ENCODE assay signal across 24 mouse cellular contexts in genomic region chr6:49026496-49026895, GRCm38 (mm10). TPM values are rescaled to one million over a fixed set of nuclear protein-coding genes. Genes with fewer than 3 reads are reported as not detected.
DNase-seq lines count a peak whose midpoint lies in the region; ATAC-seq and TF ChIP-seq lines count a peak whose summit lies in the region.
"Had no signal": no experiment of that assay in that cellular context is flagged by ENCODE, and none has a peak within 500 bp of the region (broad histone marks: within the 10 kb centered on the region; RNA-seq: fewer than 3 reads in every experiment).

No protein-coding gene starts in this region.

- no peaks in the 10 kb centered on the region for H3K27me3 ChIP-seq in small intestine, adult 2 months (ENCODE audit: control insufficient read depth, insufficient read depth, low read length)
- no peaks in the 10 kb centered on the region for H3K27me3 ChIP-seq in midbrain, embryonic 15.5 days (replicated peaks)

- H3K27ac ChIP-seq in bone marrow macrophage, adult 2 months (ENCODE audit: insufficient read depth, low read depth, low read length): peak overlapping the region; percentile 96
- H3K27ac ChIP-seq in small intestine, adult 2 months (ENCODE audit: insufficient read depth, low read depth, low read length): peak overlapping the region; percentile 47
- no peak overlapping the region for H3K27ac ChIP-seq in midbrain, embryonic 15.5 days
- H3K27ac ChIP-seq: embryonic facial prominence, embryonic 10.5 days; forebrain, embryonic 13.5 days; heart, adult 2 months; hindbrain, embryonic 10.5 days; hindbrain, embryonic 14.5 days had no signal

- H3K4me1 ChIP-seq in bone marrow macrophage, adult 2 months (ENCODE audit: control insufficient read depth, insufficient read depth, low read length): peaks cover 82% of the 10 kb centered on the region
- peaks cover 18% of the 10 kb centered on the region; the same call in 1 of the 2 replicates for H3K4me1 ChIP-seq in small intestine, adult 2 months (ENCODE audit: control insufficient read depth, insufficient read depth, insufficient read length, low read length)
- H3K4me1 ChIP-seq in midbrain, embryonic 15.5 days: no peaks in the 10 kb centered on the region
- H3K4me1 ChIP-seq: embryonic facial prominence, embryonic 10.5 days; hindbrain, embryonic 10.5 days had no signal

- 32% methylated on average over 5 of the region's 5 CpGs for WGBS in small intestine, adult 2 months
- 88% methylated on average over 5 of the region's 5 CpGs for WGBS in midbrain, embryonic 15.5 days

- peak; percentile 81 for ATAC-seq in megakaryocyte, adult 5-6 weeks (ENCODE audit: poor library complexity, severe bottlenecking)
- no peak for ATAC-seq in midbrain, embryonic 15.5 days (replicated peaks)
- ATAC-seq: forebrain, embryonic 13.5 days; forebrain, postnatal 0 days had no signal

- H3K4me3 ChIP-seq in bone marrow macrophage, adult 2 months (ENCODE audit: insufficient read depth, low read length): no peak overlapping the region
- H3K4me3 ChIP-seq in small intestine, adult 2 months (ENCODE audit: low read depth, low read length): no peak overlapping the region
- H3K4me3 ChIP-seq in midbrain, embryonic 15.5 days: no peak overlapping the region
- H3K4me3 ChIP-seq: embryonic facial prominence, embryonic 10.5 days; forebrain, embryonic 13.5 days; heart, adult 2 months; hindbrain, embryonic 10.5 days had no signal

- no peak for TF ChIP-seq POLR2A in bone marrow macrophage, adult 2 months (IDR thresholded peaks at IDR 0.05; ENCODE audit: borderline replicate concordance, low read depth, low read length)
- TF ChIP-seq POLR2A in small intestine, adult 2 months (IDR thresholded peaks at IDR 0.05; ENCODE audit: low read depth, low read length): no peak

- no peaks in the 10 kb centered on the region for H3K36me3 ChIP-seq in small intestine, adult 2 months (ENCODE audit: control insufficient read depth, insufficient read depth, low read length)
- H3K36me3 ChIP-seq in midbrain, embryonic 15.5 days (replicated peaks): no peaks in the 10 kb centered on the region
- H3K36me3 ChIP-seq: embryonic facial prominence, embryonic 10.5 days; hindbrain, embryonic 10.5 days had no signal

- H3K9me3 ChIP-seq in midbrain, embryonic 15.5 days: no peaks in the 10 kb centered on the region
- H3K9me3 ChIP-seq: embryonic facial prominence, embryonic 10.5 days; forebrain, embryonic 13.5 days; hindbrain, embryonic 10.5 days had no signal

- TF ChIP-seq CTCF in bone marrow macrophage, adult 2 months (IDR thresholded peaks at IDR 0.05; ENCODE audit: low read depth, low read length): no peak
- no peak for TF ChIP-seq CTCF in small intestine, adult 2 months (IDR thresholded peaks at IDR 0.05; ENCODE audit: extremely low read depth, insufficient read length, insufficient replicate concordance, low read depth, low read length)

- H3K4me2 ChIP-seq in midbrain, embryonic 15.5 days: no peak overlapping the region
- H3K4me2 ChIP-seq: forebrain, embryonic 13.5 days; heart, embryonic 11.5 days; hindbrain, embryonic 14.5 days had no signal

- no peak overlapping the region for H3K9ac ChIP-seq in midbrain, embryonic 15.5 days
- H3K9ac ChIP-seq: forebrain, embryonic 13.5 days; forebrain, postnatal 0 days; hindbrain, embryonic 14.5 days had no signal

- DNase-seq in 416B (ENCODE audit: low read depth): peak; percentile 34
- DNase-seq in layer of hippocampus, postnatal 14 days (ENCODE audit: low spot score in 2 of 2): no peak
- DNase-seq: adrenal gland, adult 8-10 months; adrenal gland, postnatal 36 days; cerebellum, adult 11-12 months; cerebellum, adult 9-10 months; cerebellum, postnatal 36 days; forebrain, postnatal 0 days; gastrocnemius, postnatal 36 days; heart, adult 2 months had no signal

RNA-seq across cellular contexts. Expression of gene Gpnmb, which starts 9.8 kb away (rescaled TPM):
- polyA plus RNA-seq in bone marrow macrophage, adult 2 months (2012; ENCODE audit: insufficient read depth, insufficient read length, missing spikeins): 3,378 and 3,910 TPM in 2 replicates
- 0.94 and 2.3 TPM in 2 replicates for total RNA-seq in megakaryocyte, adult 5-6 weeks (2015)
- total RNA-seq in megakaryocyte, adult 5-6 weeks (2017): 0.45 and 0.81 TPM in 2 replicates
- 2.0 and 3.1 TPM in 2 replicates for polyA plus RNA-seq in small intestine, adult 2 months (2012; rRNA removed)
- under 1 TPM; 0.86 to 0.99 TPM for total RNA-seq in layer of hippocampus, postnatal 14 days (2021)
- 0.36 and 0.74 TPM in 2 replicates for polyA plus RNA-seq in midbrain, embryonic 15.5 days (2015; fragmentation: Nextera tagmentation; extraction: Ambion mirVana)

RNA-seq across cellular contexts. Expression of gene Svs1, which starts 39.8 kb away (rescaled TPM):
- not detected in 2 replicates for polyA plus RNA-seq in bone marrow macrophage, adult 2 months (2012; ENCODE audit: insufficient read depth, insufficient read length, missing spikeins)
- total RNA-seq in megakaryocyte, adult 5-6 weeks (2015): not detected in 2 replicates
- not detected in 2 replicates for total RNA-seq in megakaryocyte, adult 5-6 weeks (2017)
- not detected in 2 replicates for polyA plus RNA-seq in small intestine, adult 2 months (2012; rRNA removed)
- not detected for total RNA-seq in layer of hippocampus, postnatal 14 days (2021)
- not detected in 2 replicates for polyA plus RNA-seq in midbrain, embryonic 15.5 days (2015; fragmentation: Nextera tagmentation; extraction: Ambion mirVana)
- total RNA-seq: adrenal gland, postnatal 36 days; ES-E14; forebrain, postnatal 0 days; gastrocnemius, adult 8-10 months; gastrocnemius, postnatal 36 days; heart, adult 2 months; heart, postnatal 25 days had no signal
- polyA plus RNA-seq: embryonic facial prominence, embryonic 10.5 days; embryonic facial prominence, embryonic 14.5 days; forebrain, embryonic 13.5 days; forebrain, postnatal 0 days; heart, adult 2 months; heart, embryonic 11.5 days; heart, embryonic 16.5 days; hindbrain, embryonic 10.5 days; hindbrain, embryonic 14.5 days had no signal

RNA-seq across cellular contexts. Expression of gene Malsu1, which starts 47.1 kb away (rescaled TPM):
- 27.5 and 33.2 TPM in 2 replicates for polyA plus RNA-seq in bone marrow macrophage, adult 2 months (2012; ENCODE audit: insufficient read depth, insufficient read length, missing spikeins)
- 25.9 and 38.8 TPM in 2 replicates for total RNA-seq in megakaryocyte, adult 5-6 weeks (2015)
- 15.8 and 17.0 TPM in 2 replicates for total RNA-seq in megakaryocyte, adult 5-6 weeks (2017)
- polyA plus RNA-seq in small intestine, adult 2 months (2012; rRNA removed): 19.2 and 31.2 TPM in 2 replicates
- 10 to 100 TPM; 25.7 to 31.4 TPM for total RNA-seq in layer of hippocampus, postnatal 14 days (2021)
- polyA plus RNA-seq in midbrain, embryonic 15.5 days (2015; fragmentation: Nextera tagmentation; extraction: Ambion mirVana): 54.2 and 58.6 TPM in 2 replicates

RNA-seq across cellular contexts. Expression of gene Doxl2, which starts 51.7 kb away (rescaled TPM):
- polyA plus RNA-seq in bone marrow macrophage, adult 2 months (2012; ENCODE audit: insufficient read depth, insufficient read length, missing spikeins): not detected in 2 replicates
- not detected in 2 replicates for total RNA-seq in megakaryocyte, adult 5-6 weeks (2015)
- not detected in 2 replicates for total RNA-seq in megakaryocyte, adult 5-6 weeks (2017)
- not detected in 2 replicates for polyA plus RNA-seq in small intestine, adult 2 months (2012; rRNA removed)
- total RNA-seq in layer of hippocampus, postnatal 14 days (2021): not detected
- polyA plus RNA-seq in midbrain, embryonic 15.5 days (2015; fragmentation: Nextera tagmentation; extraction: Ambion mirVana): not detected in 2 replicates
- total RNA-seq: adrenal gland, postnatal 36 days; forebrain, postnatal 0 days; gastrocnemius, adult 8-10 months; gastrocnemius, postnatal 36 days; heart, adult 2 months; heart, postnatal 25 days had no signal
- polyA plus RNA-seq: embryonic facial prominence, embryonic 10.5 days; embryonic facial prominence, embryonic 14.5 days; forebrain, embryonic 13.5 days; forebrain, postnatal 0 days; heart, adult 2 months; heart, embryonic 11.5 days; heart, embryonic 16.5 days; hindbrain, embryonic 10.5 days; hindbrain, embryonic 14.5 days had no signal

Comparison
In these comparisons a context has a peak if more than half of its experiments do, and no peak if none do; other contexts are left out.
1. RNA of gene Gpnmb, which starts 9.8 kb away (polyA plus RNA-seq): 3,378 to 3,910 TPM in bone marrow macrophage, adult 2 months; 2.0 to 3.1 TPM in small intestine, adult 2 months and 0.36 to 0.74 TPM in midbrain, embryonic 15.5 days; every median in the first group is over 100 times any median in the second.